Comparison of ENCODE assay signal across 24 mouse cellular contexts in genomic region chr3:82259986-82260652, GRCm38 (mm10).
DNase-seq lines count a peak whose midpoint lies in the region; ATAC-seq lines count a peak whose summit lies in the region.
"Had no signal": no experiment of that assay in that cellular context is flagged by ENCODE, and none has a peak within 500 bp of the region (broad histone marks: within the 10 kb centered on the region; RNA-seq: fewer than 3 reads in every experiment).

No protein-coding gene starts in this region.

- no peak overlapping the region for H3K27ac ChIP-seq in heart, embryonic 10.5 days
- H3K27ac ChIP-seq in lung, embryonic 16.5 days (ENCODE audit: low read length): no peak overlapping the region
- H3K27ac ChIP-seq: embryonic facial prominence, embryonic 15.5 days; forebrain, embryonic 10.5 days; gastrocnemius, adult 2 months; heart, adult 2 months; hindbrain, embryonic 15.5 days; limb, embryonic 10.5 days; midbrain, embryonic 13.5 days; neural tube, embryonic 13.5 days had no signal

- H3K9ac ChIP-seq in lung, embryonic 16.5 days (ENCODE audit: low read length): no peak overlapping the region
- H3K9ac ChIP-seq: embryonic facial prominence, embryonic 15.5 days; hindbrain, embryonic 15.5 days; liver, postnatal 0 days; midbrain, embryonic 13.5 days; neural tube, embryonic 13.5 days had no signal

- no peaks in the 10 kb centered on the region for H3K4me1 ChIP-seq in heart, embryonic 10.5 days
- H3K4me1 ChIP-seq in lung, embryonic 16.5 days (replicated peaks; ENCODE audit: control insufficient read depth, insufficient read depth, low read length): no peaks in the 10 kb centered on the region
- H3K4me1 ChIP-seq: embryonic facial prominence, embryonic 15.5 days; forebrain, embryonic 10.5 days; hindbrain, embryonic 15.5 days; limb, embryonic 10.5 days; midbrain, embryonic 13.5 days; neural tube, embryonic 13.5 days had no signal

- no peaks in the 10 kb centered on the region for H3K36me3 ChIP-seq in heart, embryonic 10.5 days
- H3K36me3 ChIP-seq in lung, embryonic 16.5 days (ENCODE audit: control insufficient read depth, insufficient read depth, low read length): no peaks in the 10 kb centered on the region
- H3K36me3 ChIP-seq: embryonic facial prominence, embryonic 15.5 days; forebrain, embryonic 10.5 days; G1E; hindbrain, embryonic 15.5 days; limb, embryonic 10.5 days; midbrain, embryonic 13.5 days; neural tube, embryonic 13.5 days had no signal

- DNase-seq in heart, adult 9 months (ENCODE audit: low spot score in 2 of 2): peak; percentile 16 to 40
- DNase-seq in heart, embryonic 10.5 days (ENCODE audit: low spot score): no peak
- DNase-seq in lung, adult 18-20 months: no peak
- peak; percentile 38 for DNase-seq in kidney, adult 9 months
- peak; percentile 6 to 22 for DNase-seq in kidney, postnatal 36 days
- no peak for DNase-seq in spleen, adult 12 weeks (ENCODE audit: low spot score)
- DNase-seq in ovary, postnatal 14 days (ENCODE audit: low spot score): no peak
- DNase-seq: adrenal gland, postnatal 25 days; cerebellum, adult 11-12 months; cerebellum, postnatal 25 days; gastrocnemius, adult 2 months; heart, adult 2 months; heart, postnatal 36 days; liver, postnatal 0 days; spleen, adult 18-20 months; thymus, adult 2 months had no signal

- no peaks in the 10 kb centered on the region for H3K27me3 ChIP-seq in heart, embryonic 10.5 days (ENCODE audit: insufficient read depth, poor library complexity, severe bottlenecking)
- H3K27me3 ChIP-seq in lung, embryonic 16.5 days (ENCODE audit: control insufficient read depth, insufficient read depth, low read depth, low read length): no peaks in the 10 kb centered on the region
- H3K27me3 ChIP-seq: embryonic facial prominence, embryonic 15.5 days; hindbrain, embryonic 15.5 days; midbrain, embryonic 13.5 days; neural tube, embryonic 13.5 days had no signal

- ATAC-seq in lung, embryonic 16.5 days (ENCODE audit: low read depth): peak; percentile 80
- ATAC-seq: liver, postnatal 0 days; midbrain, embryonic 13.5 days had no signal

- no peak overlapping the region for H3K4me2 ChIP-seq in lung, embryonic 16.5 days (ENCODE audit: low read depth, low read length)
- H3K4me2 ChIP-seq: embryonic facial prominence, embryonic 15.5 days; hindbrain, embryonic 15.5 days; midbrain, embryonic 13.5 days; neural tube, embryonic 13.5 days had no signal

- H3K9me3 ChIP-seq in heart, embryonic 10.5 days: no peaks in the 10 kb centered on the region
- H3K9me3 ChIP-seq in lung, embryonic 16.5 days (ENCODE audit: control insufficient read depth, low read length): no peaks in the 10 kb centered on the region
- H3K9me3 ChIP-seq: embryonic facial prominence, embryonic 15.5 days; forebrain, embryonic 10.5 days; G1E; hindbrain, embryonic 15.5 days; limb, embryonic 10.5 days; midbrain, embryonic 13.5 days; neural tube, embryonic 13.5 days had no signal

- no peak overlapping the region for H3K4me3 ChIP-seq in heart, embryonic 10.5 days
- no peak overlapping the region for H3K4me3 ChIP-seq in lung, embryonic 16.5 days (ENCODE audit: low read length)
- H3K4me3 ChIP-seq: embryonic facial prominence, embryonic 15.5 days; forebrain, embryonic 10.5 days; gastrocnemius, adult 2 months; heart, adult 2 months; hindbrain, embryonic 15.5 days; limb, embryonic 10.5 days; midbrain, embryonic 13.5 days; neural tube, embryonic 13.5 days had no signal

- WGBS in heart, embryonic 10.5 days: 65% methylated on average over 4 of the region's 4 CpGs
- WGBS in lung, embryonic 16.5 days: 55% methylated on average over 4 of the region's 4 CpGs

Comparison
In these comparisons a context has a peak if more than half of its experiments do, and no peak if none do; other contexts are left out.
1. DNase-seq: peak in heart, adult 9 months (2 of 2), kidney, adult 9 months (single experiment) and kidney, postnatal 36 days (2 of 2); none in heart, embryonic 10.5 days (single experiment), lung, adult 18-20 months (0 of 2), spleen, adult 12 weeks (single experiment) and ovary, postnatal 14 days (single experiment).